Mouse (Mus musculus) hindbrain, embryonic 15.5 days (tissue): ENCODE results near the gene Ucp2. TPM values are rescaled to one million over a fixed set of nuclear protein-coding genes. Genes with fewer than 3 reads are reported as not detected.
A peak's percentile ranks its signal among the peaks of the same experiment; 100 is the strongest.

Experiments used
- ATAC-seq: fragments of 200-750 bp; cut with Nextera tagmentation; 2 replicates; pipeline ENCODE4 v1.8.0; 2017; ENCODE audit warnings: low read depth, moderate number of reproducible peaks, moderate TSS enrichment; ENCODE audit not compliant: low FRiP score
- H3K27ac ChIP-seq: fragments of 300-500 bp; sonication (generic); replicated peaks from 2 replicates; pipeline ENCODE4 v1.5.1; 2015; ENCODE audit warnings: mild to moderate bottlenecking, inconsistent platforms
- H3K27me3 ChIP-seq: fragments of 300-500 bp; sonication (generic); 2 replicates; pipeline ENCODE4 v1.6.1; 2015; ENCODE audit warnings: control low read depth, inconsistent platforms
- H3K36me3 ChIP-seq: fragments of 300-500 bp; sonication (generic); 2 replicates; pipeline ENCODE4 v1.6.1; 2015; ENCODE audit warnings: control low read depth, inconsistent platforms
- H3K4me1 ChIP-seq: fragments of 300-500 bp; sonication (generic); replicated peaks from 2 replicates; pipeline ENCODE4 v1.6.1; 2015; ENCODE audit warnings: control low read depth, inconsistent platforms
- H3K4me2 ChIP-seq: fragments of 300-500 bp; sonication (generic); 2 replicates; pipeline ENCODE4 v1.6.1; 2015; ENCODE audit warnings: moderate library complexity, mild to moderate bottlenecking, inconsistent platforms
- H3K4me3 ChIP-seq: fragments of 300-500 bp; sonication (generic); 2 replicates; pipeline ENCODE4 v1.5.1; 2015; ENCODE audit warnings: mild to moderate bottlenecking, inconsistent platforms
- H3K9ac ChIP-seq: fragments of 300-500 bp; sonication (generic); 2 replicates; pipeline ENCODE4 v1.6.1; 2015; ENCODE audit warnings: inconsistent platforms
- H3K9me3 ChIP-seq: fragments of 300-500 bp; sonication (generic); 2 replicates; pipeline ENCODE4 v1.6.1; 2016; ENCODE audit warnings: control low read depth, inconsistent platforms
- WGBS: fragments of 180-500 bp; shearing (Covaris S2); methylation state at CpG from one replicate; pipeline ENCODE4 v1.1.7; 2015; 5-methylcytosine and 5-hydroxymethylcytosine counted together
- polyA plus RNA-seq: library from polyadenylated mRNA; unstranded; fragments of >200 nt; fragmentation: Nextera tagmentation; extraction: Ambion mirVana; gene quantifications from 2 replicates; pipeline ENCODE4 v1.2.1, GENCODE M21; 2015

Gene Ucp2
- polyA plus RNA-seq: 77.4 and 81.8 TPM in 2 replicates

DNA sequence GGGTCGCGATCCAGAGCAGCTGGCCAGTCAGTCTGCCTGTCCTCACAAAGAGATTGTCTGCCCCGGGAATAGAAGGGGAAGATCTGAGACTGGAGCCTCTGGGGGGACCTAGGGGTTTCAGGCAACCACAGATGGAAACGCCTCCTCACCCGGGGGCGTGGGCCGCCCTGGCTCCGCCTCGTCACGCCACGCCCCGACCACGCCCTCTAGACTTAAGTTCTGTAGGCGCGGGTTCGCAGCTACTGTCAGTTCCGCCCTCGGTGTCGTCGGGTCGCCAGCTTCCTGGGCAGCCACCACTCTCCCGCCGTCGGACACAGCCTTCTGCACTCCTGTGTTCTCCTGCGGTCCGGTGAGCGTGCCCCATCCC lies at the start of gene Ucp2:
TSS of gene Ucp2 (plus strand) at position 221 of the 367 bp plus-strand sequence.
- Histone ChIP-seq H3K27ac (peak within 1 kb of the TSS; percentile 49), H3K27me3 (no peaks in the 10 kb centered on the region), H3K4me1 (peaks cover 48% of the 10 kb centered on the region), H3K9me3 (no peaks in the 10 kb centered on the region), H3K36me3 (no peaks in the 10 kb centered on the region), H3K4me2 (peak within 1 kb of the TSS; percentile 65), H3K9ac (peak within 1 kb of the TSS; percentile 31), H3K4me3 (peak within 1 kb of the TSS; percentile 37)
- under 1% methylated on average over 27 of the region's 27 CpGs for WGBS
- ATAC-seq: no peak

- Histone ChIP-seq H3K4me2 (no peak overlapping the region), H3K4me1 (no peaks in the 10 kb centered on the region), H3K4me3 (no peak overlapping the region), H3K27me3 (no peaks in the 10 kb centered on the region), H3K27ac (no peak overlapping the region), H3K9ac (no peak overlapping the region), H3K9me3 (no peaks in the 10 kb centered on the region), H3K36me3 (peaks cover 69% of the 10 kb centered on the region)
- WGBS: 91% methylated on average over 4 of the region's 4 CpGs
- ATAC-seq: no peak
These were observed 49.4 kb upstream of the Ucp2 start for GRCm38 (mm10) chr7:100443728-100444127.

- Histone ChIP-seq H3K9me3 (no peaks in the 10 kb centered on the region), H3K27ac (no peak overlapping the region), H3K4me1 (no peaks in the 10 kb centered on the region), H3K9ac (no peak overlapping the region), H3K36me3 (peaks cover 81% of the 10 kb centered on the region), H3K4me2 (no peak overlapping the region), H3K27me3 (no peaks in the 10 kb centered on the region), H3K4me3 (no peak overlapping the region)
- 98% methylated on average over 5 of the region's 5 CpGs for WGBS
- no peak for ATAC-seq
These were observed 46.9 kb upstream of the Ucp2 start for GRCm38 (mm10) chr7:100446271-100446670.

GRCm38 (mm10) chr7:100448530-100448929 lies 44.6 kb upstream of the Ucp2 start:
- Histone ChIP-seq H3K27me3 (no peaks in the 10 kb centered on the region), H3K4me3 (no peak overlapping the region), H3K9me3 (no peaks in the 10 kb centered on the region), H3K36me3 (peaks cover 81% of the 10 kb centered on the region), H3K27ac (no peak overlapping the region), H3K9ac (no peak overlapping the region), H3K4me1 (no peaks in the 10 kb centered on the region), H3K4me2 (no peak overlapping the region)
- ATAC-seq: no peak
- 95% methylated on average over 12 of the region's 12 CpGs for WGBS

DNA sequence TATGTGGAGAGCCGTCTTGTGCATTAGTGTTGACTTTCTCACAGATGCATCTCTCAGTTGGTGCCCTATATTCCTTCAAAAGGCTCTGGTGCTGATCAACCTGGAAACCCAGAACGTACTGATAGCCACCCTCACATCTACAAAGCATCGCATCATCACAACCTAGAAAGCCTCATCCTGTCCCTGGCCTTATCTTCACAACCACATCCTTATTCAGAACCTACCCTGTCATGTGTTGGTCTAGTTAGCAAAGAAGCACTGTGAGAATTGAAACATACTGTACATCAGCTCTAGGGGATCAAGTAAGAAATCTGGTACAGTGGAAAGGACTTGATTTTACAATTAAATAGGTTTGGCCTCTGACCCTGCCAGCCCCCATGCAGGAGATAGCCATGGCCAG lies 44.2 kb upstream of the Ucp2 start:
- H3K4me3 ChIP-seq: no peak overlapping the region
- H3K36me3 ChIP-seq: peaks cover 82% of the 10 kb centered on the region
- H3K9me3 ChIP-seq: no peaks in the 10 kb centered on the region
- no peak overlapping the region for H3K4me2 ChIP-seq
- H3K27ac ChIP-seq: no peak overlapping the region
- H3K27me3 ChIP-seq: no peaks in the 10 kb centered on the region
- WGBS: 100% methylated on average over 3 of the region's 3 CpGs
- ATAC-seq: no peak
- no peak overlapping the region for H3K9ac ChIP-seq
- H3K4me1 ChIP-seq: no peaks in the 10 kb centered on the region

DNA sequence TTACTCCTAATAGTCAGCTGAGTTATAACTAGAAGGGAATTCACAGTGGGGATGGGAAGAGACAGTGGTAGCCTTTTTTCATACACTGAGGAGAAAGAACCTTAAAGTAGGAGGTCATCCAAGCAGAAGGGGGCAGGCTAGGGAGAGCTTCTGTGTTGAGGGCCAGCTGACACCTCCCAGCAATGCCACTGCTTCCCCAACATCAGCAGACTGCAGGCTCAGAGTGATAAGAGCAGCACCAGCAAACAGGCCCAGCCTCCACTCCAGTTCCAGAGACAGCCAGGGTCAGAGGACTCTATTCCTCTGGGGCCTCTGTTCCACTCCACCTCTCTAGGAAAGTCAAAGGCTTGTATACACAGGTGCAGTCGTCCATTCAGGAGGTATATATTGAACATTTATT lies 35.0 kb upstream of the Ucp2 start:
- H3K9ac ChIP-seq: no peak overlapping the region
- peaks cover 51% of the 10 kb centered on the region for H3K36me3 ChIP-seq
- H3K27ac ChIP-seq: no peak overlapping the region
- no peaks in the 10 kb centered on the region for H3K4me1 ChIP-seq
- no peak overlapping the region for H3K4me2 ChIP-seq
- 70% methylated on average over 1 of the region's 1 CpGs for WGBS
- no peak for ATAC-seq
- no peak overlapping the region for H3K4me3 ChIP-seq
- no peaks in the 10 kb centered on the region for H3K27me3 ChIP-seq
- H3K9me3 ChIP-seq: no peaks in the 10 kb centered on the region

- ATAC-seq: no peak
- no peak overlapping the region for H3K9ac ChIP-seq
- no peak overlapping the region for H3K4me3 ChIP-seq
- no peaks in the 10 kb centered on the region for H3K27me3 ChIP-seq
- H3K4me1 ChIP-seq: no peaks in the 10 kb centered on the region
- no peak overlapping the region for H3K4me2 ChIP-seq
- H3K9me3 ChIP-seq: no peaks in the 10 kb centered on the region
- 94% methylated on average over 3 of the region's 3 CpGs for WGBS
- peaks cover 37% of the 10 kb centered on the region for H3K36me3 ChIP-seq
- H3K27ac ChIP-seq: no peak overlapping the region
These were observed 33.3 kb upstream of the Ucp2 start for GRCm38 (mm10) chr7:100459862-100460261.

DNA sequence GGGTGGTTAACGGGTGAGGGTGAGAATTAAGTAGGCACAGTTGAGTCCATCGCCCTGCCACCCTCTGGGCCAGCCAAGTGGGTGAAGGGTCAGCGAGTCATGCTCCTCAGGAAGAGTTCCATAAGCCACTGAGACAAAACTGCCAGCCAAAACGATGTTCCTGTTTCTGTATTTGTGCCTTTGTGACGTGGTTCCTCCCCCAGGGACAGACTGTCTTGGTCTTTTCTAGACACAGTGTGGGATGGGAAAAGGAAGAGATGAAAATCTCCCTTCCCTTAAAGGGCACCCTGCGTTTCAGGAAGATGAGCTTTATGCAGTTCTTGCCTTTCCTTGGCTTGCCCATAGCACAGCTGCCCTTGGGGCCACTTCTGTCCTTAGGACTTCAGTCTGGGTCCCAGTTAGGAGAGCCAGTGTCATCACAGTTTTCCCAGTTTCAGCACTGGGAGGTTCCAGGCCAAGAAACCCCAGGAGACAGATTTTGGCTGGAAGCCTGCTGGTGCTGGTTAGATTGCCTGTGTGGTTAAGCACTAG lies 31.5 kb upstream of the Ucp2 start:
- WGBS: 80% methylated on average over 6 of the region's 6 CpGs
- H3K27ac ChIP-seq: no peak overlapping the region
- H3K27me3 ChIP-seq: no peaks in the 10 kb centered on the region
- H3K4me3 ChIP-seq: no peak overlapping the region
- peaks cover 20% of the 10 kb centered on the region for H3K36me3 ChIP-seq
- H3K9me3 ChIP-seq: no peaks in the 10 kb centered on the region
- no peak overlapping the region for H3K4me2 ChIP-seq
- 0 out of 2 replicates have a peak, but pooled peaks cover 7% of the 10 kb centered on the region for H3K4me1 ChIP-seq
- H3K9ac ChIP-seq: no peak overlapping the region
- ATAC-seq: no peak

DNA sequence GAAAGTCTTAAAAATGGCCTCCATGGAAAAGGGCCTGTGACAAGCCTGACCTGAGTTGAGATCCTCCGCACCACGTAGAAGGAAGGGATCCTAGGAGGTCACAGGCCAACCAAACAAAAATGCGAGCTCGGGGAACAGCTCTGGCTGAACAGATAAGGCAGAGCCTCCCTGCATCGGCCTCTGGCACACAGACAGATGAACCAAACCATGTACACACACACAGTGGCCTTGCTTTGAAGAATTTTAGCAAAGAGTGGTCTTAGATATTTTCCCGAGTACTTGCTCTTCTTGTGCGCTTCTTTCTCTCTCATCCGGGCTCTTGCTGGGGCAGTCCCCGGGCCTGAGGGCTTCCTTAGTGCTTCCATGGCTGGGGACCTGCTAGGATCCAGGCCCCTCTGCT lies 29.9 kb upstream of the Ucp2 start:
- 0 out of 2 replicates have a peak, but pooled peaks cover 7% of the 10 kb centered on the region for H3K4me1 ChIP-seq
- H3K27ac ChIP-seq: no peak overlapping the region
- no peaks in the 10 kb centered on the region for H3K27me3 ChIP-seq
- no peak overlapping the region for H3K9ac ChIP-seq
- 91% methylated on average over 9 of the region's 9 CpGs for WGBS
- peaks cover 16% of the 10 kb centered on the region for H3K36me3 ChIP-seq
- H3K4me2 ChIP-seq: no peak overlapping the region
- no peaks in the 10 kb centered on the region for H3K9me3 ChIP-seq
- no peak for ATAC-seq
- H3K4me3 ChIP-seq: no peak overlapping the region

DNA sequence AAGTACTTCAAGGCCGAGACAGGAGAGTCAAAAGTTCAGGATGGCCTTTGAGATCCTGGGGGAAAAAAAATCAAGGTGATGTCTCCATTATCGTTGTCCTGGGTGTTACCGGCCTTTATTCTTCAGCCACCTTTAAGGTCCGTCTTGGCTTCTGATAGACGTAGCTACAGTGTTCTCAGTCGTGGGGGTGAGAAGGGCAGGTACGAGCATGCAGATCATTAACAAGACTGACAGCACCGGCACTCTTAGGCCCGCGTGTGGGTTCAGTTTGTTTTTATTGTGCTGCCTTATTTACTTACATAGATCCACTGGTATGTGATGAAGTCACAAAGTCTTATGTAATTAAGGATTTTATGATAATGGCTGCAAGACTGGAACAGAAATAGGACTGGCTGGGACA lies 29.4 kb upstream of the Ucp2 start:
- H3K4me1 ChIP-seq: 0 out of 2 replicates have a peak, but pooled peaks cover 7% of the 10 kb centered on the region
- peaks cover 16% of the 10 kb centered on the region for H3K36me3 ChIP-seq
- H3K4me2 ChIP-seq: no peak overlapping the region
- H3K27me3 ChIP-seq: no peaks in the 10 kb centered on the region
- 93% methylated on average over 10 of the region's 10 CpGs for WGBS
- H3K4me3 ChIP-seq: no peak overlapping the region
- no peaks in the 10 kb centered on the region for H3K9me3 ChIP-seq
- ATAC-seq: no peak
- no peak overlapping the region for H3K9ac ChIP-seq
- no peak overlapping the region for H3K27ac ChIP-seq

- 97% methylated on average over 7 of the region's 7 CpGs for WGBS
- Histone ChIP-seq H3K9me3 (no peaks in the 10 kb centered on the region), H3K9ac (no peak overlapping the region), H3K27ac (no peak overlapping the region), H3K36me3 (peaks cover 15% of the 10 kb centered on the region), H3K4me2 (no peak overlapping the region), H3K4me3 (no peak overlapping the region), H3K27me3 (no peaks in the 10 kb centered on the region), H3K4me1 (0 out of 2 replicates have a peak, but pooled peaks cover 7% of the 10 kb centered on the region)
- ATAC-seq: no peak
These were observed 28.9 kb upstream of the Ucp2 start for GRCm38 (mm10) chr7:100464248-100464647.

GRCm38 (mm10) chr7:100465248-100465647 lies 27.9 kb upstream of the Ucp2 start:
- H3K36me3 ChIP-seq: peaks cover 9% of the 10 kb centered on the region

More at GRCm38 (mm10) chr7:100465248-100465647, 27.9 kb upstream of the Ucp2 start:
- Histone ChIP-seq H3K9ac (no peak overlapping the region), H3K27ac (no peak overlapping the region; the same call in 1 of the 2 replicates), H3K27me3 (no peaks in the 10 kb centered on the region), H3K4me1 (0 out of 2 replicates have a peak, but pooled peaks cover 7% of the 10 kb centered on the region), H3K9me3 (no peaks in the 10 kb centered on the region), H3K4me2 (no peak overlapping the region), H3K4me3 (no peak overlapping the region)
- WGBS: 88% methylated on average over 4 of the region's 4 CpGs
- no peak for ATAC-seq
